Mouse (Mus musculus) stomach, embryonic 16.5 days (tissue): ENCODE results near the gene Agtpbp1. TPM values are rescaled to one million over a fixed set of nuclear protein-coding genes. Genes with fewer than 3 reads are reported as not detected.

Source experiments
- ATAC-seq: fragments of 200-750 bp; cut with Nextera tagmentation; 2 replicates; pipeline ENCODE4 v1.8.0; 2017; ENCODE audit warnings: moderate number of reproducible peaks, moderate TSS enrichment; ENCODE audit not compliant: insufficient read depth, low FRiP score
- H3K27ac ChIP-seq: fragments of 300-500 bp; sonication (generic); 2 replicates; pipeline ENCODE4 v1.5.1; 2014; ENCODE audit warnings: low read length
- H3K27me3 ChIP-seq: fragments of 300-500 bp; sonication (generic); 2 replicates; pipeline ENCODE4 v1.6.1; 2014; ENCODE audit warnings: low read length, control low read depth, mixed read lengths; ENCODE audit not compliant: control insufficient read depth, insufficient read depth
- H3K36me3 ChIP-seq: fragments of 300-500 bp; sonication (generic); 2 replicates; pipeline ENCODE4 v1.6.1; 2014; ENCODE audit warnings: low read length; ENCODE audit not compliant: control insufficient read depth, insufficient read depth
- H3K4me1 ChIP-seq: fragments of 300-500 bp; sonication (generic); 2 replicates; pipeline ENCODE4 v1.6.1; 2014; ENCODE audit warnings: low read length, control low read depth, mixed read lengths; ENCODE audit not compliant: control insufficient read depth, insufficient read depth
- H3K4me2 ChIP-seq: fragments of 300-500 bp; sonication (generic); 2 replicates; pipeline ENCODE4 v1.6.1; 2014; ENCODE audit warnings: low read depth, low read length, mixed read lengths
- H3K4me3 ChIP-seq: fragments of 300-500 bp; sonication (generic); replicated peaks from 2 replicates; pipeline ENCODE4 v1.5.1; 2014; ENCODE audit warnings: mild to moderate bottlenecking, low read length
- H3K9ac ChIP-seq: fragments of 300-500 bp; sonication (generic); 2 replicates; pipeline ENCODE4 v1.6.1; 2014; ENCODE audit warnings: low read length
- H3K9me3 ChIP-seq: fragments of 300-500 bp; sonication (generic); replicated peaks from 2 replicates; pipeline ENCODE4 v1.6.1; 2016; ENCODE audit warnings: low read length, control low read depth; ENCODE audit not compliant: control insufficient read depth
- WGBS: fragments of 180-500 bp; shearing (Covaris S2); extraction: QIAGEN DNeasy Blood & Tissue Kit; methylation state at CpG from one replicate; pipeline ENCODE4 v1.1.7; 2014; 5-methylcytosine and 5-hydroxymethylcytosine counted together
- polyA plus RNA-seq: library from polyadenylated mRNA; unstranded; fragments of >200 nt; fragmentation: Nextera tagmentation; extraction: Ambion mirVana; gene quantifications from 2 replicates; pipeline ENCODE4 v1.2.1, GENCODE M21; 2015

Gene Agtpbp1
- polyA plus RNA-seq, 1 experiment from 2014 or later: 18.1 TPM

- Histone ChIP-seq H3K36me3 (no peaks in the 10 kb centered on the region), H3K4me1 (no peaks in the 10 kb centered on the region), H3K27me3 (no peaks in the 10 kb centered on the region), H3K4me2 (no peak overlapping the region), H3K9me3 (no peaks in the 10 kb centered on the region), H3K27ac (no peak overlapping the region), H3K4me3 (no peak overlapping the region), H3K9ac (no peak overlapping the region)
- ATAC-seq: no peak
- 75% methylated on average over 4 of the region's 4 CpGs for whole genome bisulfite sequencing
Observed at GRCm38 (mm10) chr13:59564505-59564904, 20.5 kb downstream of the Agtpbp1 start.

DNA sequence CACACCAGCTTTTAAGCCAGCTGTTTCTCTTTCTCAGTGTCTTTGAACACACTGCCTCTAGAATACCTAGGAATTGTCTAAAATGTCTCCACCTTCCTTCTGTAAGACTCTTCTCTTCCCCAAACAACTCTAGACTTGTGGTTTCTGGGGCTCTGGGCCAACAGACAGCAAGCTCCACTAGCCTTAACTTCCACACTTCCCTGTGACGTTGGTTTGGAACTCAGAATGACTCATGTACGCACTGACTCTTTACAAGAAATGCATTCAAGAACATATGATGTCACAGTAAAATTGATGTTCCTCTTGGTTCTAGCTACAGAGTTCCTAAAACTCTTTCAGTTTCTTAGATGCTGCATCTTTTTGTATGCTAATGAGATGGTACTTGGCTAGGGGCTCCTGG is 22.6 kb downstream of the Agtpbp1 start:
- WGBS: 75% methylated on average over 2 of the region's 2 CpGs
- Histone ChIP-seq H3K9me3 (no peaks in the 10 kb centered on the region), H3K9ac (no peak overlapping the region), H3K4me1 (no peaks in the 10 kb centered on the region), H3K36me3 (no peaks in the 10 kb centered on the region), H3K4me2 (no peak overlapping the region), H3K27ac (no peak overlapping the region), H3K4me3 (no peak overlapping the region), H3K27me3 (no peaks in the 10 kb centered on the region)
- no peak for ATAC-seq

DNA sequence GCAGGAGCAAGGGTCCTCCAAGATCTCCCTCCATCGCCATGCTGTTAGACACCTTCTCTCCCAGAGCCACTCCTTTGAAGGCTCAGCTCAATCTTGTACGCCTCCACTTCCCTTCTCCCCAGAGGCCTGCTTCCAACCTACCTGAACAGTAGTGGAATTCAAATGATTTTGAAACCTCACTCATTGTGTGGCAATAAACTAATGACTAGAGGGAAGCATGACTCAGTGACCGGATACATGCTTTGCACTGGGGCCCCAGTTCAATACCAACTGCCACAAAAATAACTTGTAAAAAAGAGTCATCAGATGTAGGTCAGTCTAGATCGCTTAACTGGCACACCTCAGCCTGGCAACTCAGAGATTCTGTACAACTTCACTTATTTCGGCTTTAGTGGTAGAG is 26.3 kb downstream of the Agtpbp1 start:
- no peak overlapping the region for H3K27ac ChIP-seq
- H3K27me3 ChIP-seq: no peaks in the 10 kb centered on the region
- H3K9ac ChIP-seq: no peak overlapping the region
- 89% methylated on average over 5 of the region's 5 CpGs for WGBS
- no peaks in the 10 kb centered on the region for H3K36me3 ChIP-seq
- peaks cover 11% of the 10 kb centered on the region for H3K4me1 ChIP-seq
- ATAC-seq: no peak
- no peaks in the 10 kb centered on the region for H3K9me3 ChIP-seq
- H3K4me3 ChIP-seq: no peak overlapping the region
- no peak overlapping the region for H3K4me2 ChIP-seq

DNA sequence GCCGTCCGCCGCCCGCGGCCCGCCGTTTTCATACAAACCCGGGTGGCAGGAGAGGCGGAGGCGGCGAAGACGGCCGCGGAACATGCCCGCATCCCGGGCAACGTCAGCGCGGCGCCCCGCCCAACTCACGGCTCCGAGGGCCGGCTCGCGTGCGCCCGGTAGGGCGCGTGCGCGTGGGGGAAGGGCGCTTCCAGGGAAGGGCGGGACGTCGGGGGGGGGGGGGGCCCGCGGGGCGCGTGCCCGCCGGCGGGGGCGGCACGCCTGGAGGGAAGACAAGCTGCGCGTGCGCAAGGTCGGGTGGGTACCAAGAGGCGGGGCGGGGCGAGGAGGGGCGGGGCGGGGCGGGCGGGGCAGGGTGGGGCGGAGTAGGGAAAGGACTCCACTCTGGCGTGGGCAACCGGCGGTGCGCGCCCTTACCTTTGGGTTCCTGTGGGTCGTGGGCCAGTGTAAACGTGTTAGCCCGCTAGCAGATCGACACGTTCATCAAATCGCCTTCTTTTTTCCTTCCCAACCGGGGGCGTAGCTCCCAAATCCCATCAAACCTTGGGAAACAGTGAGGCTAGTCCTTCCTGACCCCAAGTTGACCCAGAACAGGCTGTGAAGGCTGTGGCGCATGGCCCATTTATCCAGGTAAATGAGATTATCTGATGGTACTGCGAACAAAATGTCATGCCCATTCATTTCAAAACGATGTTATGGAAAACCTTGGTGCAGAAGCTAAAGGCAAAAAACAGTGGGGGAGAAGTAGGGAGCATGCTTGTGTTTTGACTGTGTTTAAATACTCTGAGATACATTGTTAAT is 27.6 kb downstream of the Agtpbp1 start:
- Histone ChIP-seq H3K9me3 (no peaks in the 10 kb centered on the region), H3K27ac (peak overlapping the region; percentile 66), H3K27me3 (no peaks in the 10 kb centered on the region), H3K4me2 (peak overlapping the region; percentile 87), H3K4me1 (peaks cover 11% of the 10 kb centered on the region), H3K9ac (peak overlapping the region; percentile 89), H3K4me3 (peak overlapping the region; percentile 84), H3K36me3 (no peaks in the 10 kb centered on the region)
- peak; percentile 93 for ATAC-seq
- WGBS: under 1% methylated on average over 46 of the region's 73 CpGs

- no peaks in the 10 kb centered on the region for H3K27me3 ChIP-seq
- H3K9ac ChIP-seq: peak overlapping the region; percentile 89
- peak; percentile 69 for ATAC-seq
- peak overlapping the region; percentile 66 for H3K27ac ChIP-seq
- WGBS: under 1% methylated on average over 41 of the region's 45 CpGs
- H3K9me3 ChIP-seq: no peaks in the 10 kb centered on the region
- H3K4me2 ChIP-seq: peak overlapping the region; percentile 87
- no peaks in the 10 kb centered on the region for H3K36me3 ChIP-seq
- peaks cover 11% of the 10 kb centered on the region for H3K4me1 ChIP-seq
- H3K4me3 ChIP-seq: peak overlapping the region; percentile 84
Observed at GRCm38 (mm10) chr13:59556670-59557069, 28.4 kb downstream of the Agtpbp1 start.

DNA sequence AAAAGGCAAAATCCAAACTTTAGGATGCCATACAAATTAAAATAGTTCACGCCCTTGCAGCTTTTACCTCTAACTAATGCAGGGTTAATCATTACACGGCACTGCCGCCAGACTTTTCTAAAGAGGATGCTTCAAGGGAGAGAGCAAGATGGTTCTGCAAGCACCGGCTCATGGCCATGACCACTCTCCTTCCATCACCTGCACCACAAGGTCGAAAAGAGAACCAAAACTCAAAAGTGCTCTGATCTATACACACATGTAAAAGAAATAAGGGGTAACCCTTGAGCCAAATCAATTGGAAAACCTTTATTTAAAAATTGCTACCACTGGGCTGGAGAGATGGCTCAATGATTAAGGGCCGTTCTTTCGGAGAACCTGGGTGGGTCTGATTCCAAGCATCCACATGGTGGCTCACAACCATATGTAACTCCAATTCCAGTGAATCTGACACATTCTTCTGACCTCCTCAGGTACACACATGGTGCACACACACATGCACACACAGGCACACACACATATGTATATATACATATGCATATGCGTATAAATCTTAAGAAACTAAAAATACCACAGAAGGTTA is 29.3 kb downstream of the Agtpbp1 start:
- peak overlapping the region; percentile 87 for H3K4me2 ChIP-seq
- no peak overlapping the region for H3K27ac ChIP-seq
- H3K36me3 ChIP-seq: no peaks in the 10 kb centered on the region
- peak overlapping the region; percentile 84 for H3K4me3 ChIP-seq
- 67% methylated on average over 8 of the region's 8 CpGs for WGBS
- H3K27me3 ChIP-seq: no peaks in the 10 kb centered on the region
- no peaks in the 10 kb centered on the region for H3K9me3 ChIP-seq
- peak overlapping the region; percentile 37 for H3K9ac ChIP-seq
- ATAC-seq: no peak
- H3K4me1 ChIP-seq: peaks cover 11% of the 10 kb centered on the region

GRCm38 (mm10) chr13:59554772-59555505 is 30.1 kb downstream of the Agtpbp1 start:
- Histone ChIP-seq H3K4me2 (peak overlapping the region; percentile 87), H3K4me1 (peaks cover 11% of the 10 kb centered on the region), H3K4me3 (peak overlapping the region; percentile 84; the same call in 1 of the 2 replicates), H3K9ac (peak overlapping the region; percentile 37), H3K27ac (no peak overlapping the region; the same call in 1 of the 2 replicates), H3K27me3 (no peaks in the 10 kb centered on the region), H3K9me3 (no peaks in the 10 kb centered on the region), H3K36me3 (no peaks in the 10 kb centered on the region)
- ATAC-seq: 0 out of 2 replicates have a peak, but pooled peaks have one; percentile 14
- 53% methylated on average over 17 of the region's 17 CpGs for WGBS

- no peaks in the 10 kb centered on the region for H3K27me3 ChIP-seq
- H3K27ac ChIP-seq: no peak overlapping the region
- ATAC-seq: no peak
- no peak overlapping the region for H3K4me3 ChIP-seq
- H3K4me1 ChIP-seq: peaks cover 20% of the 10 kb centered on the region
- no peaks in the 10 kb centered on the region for H3K36me3 ChIP-seq
- no peak overlapping the region for H3K4me2 ChIP-seq
- no peak overlapping the region for H3K9ac ChIP-seq
- no peaks in the 10 kb centered on the region for H3K9me3 ChIP-seq
- 51% methylated on average over 2 of the region's 2 CpGs for WGBS
Observed at GRCm38 (mm10) chr13:59552751-59553150, 32.3 kb downstream of the Agtpbp1 start.

GRCm38 (mm10) chr13:59552286-59552685 is 32.7 kb downstream of the Agtpbp1 start:
- H3K36me3 ChIP-seq: no peaks in the 10 kb centered on the region
- no peak for ATAC-seq
- no peaks in the 10 kb centered on the region for H3K27me3 ChIP-seq
- no peaks in the 10 kb centered on the region for H3K9me3 ChIP-seq
- no peak overlapping the region for H3K4me2 ChIP-seq
- no peak overlapping the region for H3K9ac ChIP-seq
- no peak overlapping the region for H3K4me3 ChIP-seq
- H3K4me1 ChIP-seq: peaks cover 20% of the 10 kb centered on the region
- H3K27ac ChIP-seq: no peak overlapping the region
- 81% methylated on average over 5 of the region's 5 CpGs for WGBS
